Mouse (Mus musculus): ENCODE data around the gene Gm21454.
"Not testable (repeated sequence)": the region's sequence is repeated elsewhere in the genome, so short reads cannot be mapped to it uniquely, and the experiment has no call there.

The Gm21454 gene

GRCm38 (mm10) chrY:13252091-13252490 is at the start of gene Gm21454, which contains the start of gene Gm21440:
TSS of gene Gm21454 (plus strand) at chrY:13252442.
TSS of gene Gm21440 (plus strand) at chrY:13252391.
- DNase-seq (ENCODE audit: low read depth, low spot score): not testable (repeated sequence)

- DNase-seq (ENCODE audit: low read depth, low spot score): not testable (repeated sequence)
These were observed 28.4 kb upstream of the Gm21454 start, which contains the start of gene Gm21828 for GRCm38 (mm10) chrY:13223828-13224227. TSS of gene Gm21828 (minus strand) at chrY:13223928.

GRCm38 (mm10) chrY:13348963-13349362 is 96.7 kb downstream of the Gm21454 start, which contains the start of gene Gm21725:
TSS of gene Gm21725 (minus strand) at chrY:13349063.
- not testable (repeated sequence) for DNase-seq (ENCODE audit: low read depth, low spot score)

Measured in WW6 (cell line).